Mouse (Mus musculus): Measurements from ENCODE around the gene Prpf18. TPM values are rescaled to one million over a fixed set of nuclear protein-coding genes. Genes with fewer than 3 reads are reported as not detected.
"Not testable (repeated sequence)": the region's sequence is repeated elsewhere in the genome, so short reads cannot be mapped to it uniquely, and the experiment has no call there.

Gene Prpf18
- total RNA-seq, 2 experiments from 2014 or later, result 23.8 to 63.4 TPM

GRCm38 (mm10) chr2:4615014-4615546 is 36.8 kb downstream of the Prpf18 start:
- ATAC-seq (replicated peaks; ENCODE audit: poor library complexity), result no peak

GRCm38 (mm10) chr2:4614276-4614929 is 37.5 kb downstream of the Prpf18 start:
- not testable (repeated sequence) for ATAC-seq (replicated peaks; ENCODE audit: poor library complexity)

- no peak for ATAC-seq (replicated peaks; ENCODE audit: poor library complexity)
Measured at GRCm38 (mm10) chr2:4611704-4612103, 40.2 kb downstream of the Prpf18 start.

GRCm38 (mm10) chr2:4611295-4611694 is 40.6 kb downstream of the Prpf18 start:
- ATAC-seq (replicated peaks; ENCODE audit: poor library complexity), result no peak

- ATAC-seq (replicated peaks; ENCODE audit: poor library complexity), result no peak
Measured at GRCm38 (mm10) chr2:4609433-4609832, 42.5 kb downstream of the Prpf18 start.

- ATAC-seq (replicated peaks; ENCODE audit: poor library complexity), result no peak
Measured at GRCm38 (mm10) chr2:4608253-4608652, 43.7 kb downstream of the Prpf18 start.

GRCm38 (mm10) chr2:4606559-4606958 is 45.4 kb downstream of the Prpf18 start:
- no peak for ATAC-seq (replicated peaks; ENCODE audit: poor library complexity)

- no peak for ATAC-seq (replicated peaks; ENCODE audit: poor library complexity)
Measured at GRCm38 (mm10) chr2:4603361-4603945, 48.5 kb downstream of the Prpf18 start.

- ATAC-seq (replicated peaks; ENCODE audit: poor library complexity), result peak; percentile 81
Measured at GRCm38 (mm10) chr2:4601034-4601890, 50.7 kb downstream of the Prpf18 start.

GRCm38 (mm10) chr2:4596992-4597391 is 54.9 kb downstream of the Prpf18 start:
- no peak for ATAC-seq (replicated peaks; ENCODE audit: poor library complexity)

GRCm38 (mm10) chr2:4593878-4594387 is 58.0 kb downstream of the Prpf18 start:
- no peak for ATAC-seq (replicated peaks; ENCODE audit: poor library complexity)

- ATAC-seq (replicated peaks; ENCODE audit: poor library complexity), result peak; percentile 97
Measured at GRCm38 (mm10) chr2:4593433-4593832, 58.5 kb downstream of the Prpf18 start.

GRCm38 (mm10) chr2:4592666-4593065 is 59.2 kb downstream of the Prpf18 start:
- no peak for ATAC-seq (replicated peaks; ENCODE audit: poor library complexity)

GRCm38 (mm10) chr2:4591647-4592046 is 60.3 kb downstream of the Prpf18 start:
- ATAC-seq (replicated peaks; ENCODE audit: poor library complexity), result no peak

GRCm38 (mm10) chr2:4587685-4588409 is 64.1 kb downstream of the Prpf18 start:
- no peak for ATAC-seq (replicated peaks; ENCODE audit: poor library complexity)

- no peak for ATAC-seq (replicated peaks; ENCODE audit: poor library complexity)
Measured at GRCm38 (mm10) chr2:4586245-4586644, 65.7 kb downstream of the Prpf18 start.

GRCm38 (mm10) chr2:4584252-4584651 is 67.7 kb downstream of the Prpf18 start:
- no peak for ATAC-seq (replicated peaks; ENCODE audit: poor library complexity)

GRCm38 (mm10) chr2:4582930-4583329 is 69.0 kb downstream of the Prpf18 start:
- no peak for ATAC-seq (replicated peaks; ENCODE audit: poor library complexity)

- peak; percentile 65 for ATAC-seq (replicated peaks; ENCODE audit: poor library complexity)
Measured at GRCm38 (mm10) chr2:4580666-4581065, 71.2 kb downstream of the Prpf18 start.

GRCm38 (mm10) chr2:4579357-4580068 is 72.4 kb downstream of the Prpf18 start:
- ATAC-seq (replicated peaks; ENCODE audit: poor library complexity), result no peak

All from megakaryocyte progenitor cell, adult 5-6 weeks (primary cell).